Mouse (Mus musculus): Measurements from ENCODE around the gene Cmtr1. TPM values are rescaled to one million over a fixed set of nuclear protein-coding genes. Genes with fewer than 3 reads are reported as not detected.

Cmtr1 gene
- total and polyA plus RNA-seq, 3 experiments: 88.8 to 135 (median 105) TPM

DNA sequence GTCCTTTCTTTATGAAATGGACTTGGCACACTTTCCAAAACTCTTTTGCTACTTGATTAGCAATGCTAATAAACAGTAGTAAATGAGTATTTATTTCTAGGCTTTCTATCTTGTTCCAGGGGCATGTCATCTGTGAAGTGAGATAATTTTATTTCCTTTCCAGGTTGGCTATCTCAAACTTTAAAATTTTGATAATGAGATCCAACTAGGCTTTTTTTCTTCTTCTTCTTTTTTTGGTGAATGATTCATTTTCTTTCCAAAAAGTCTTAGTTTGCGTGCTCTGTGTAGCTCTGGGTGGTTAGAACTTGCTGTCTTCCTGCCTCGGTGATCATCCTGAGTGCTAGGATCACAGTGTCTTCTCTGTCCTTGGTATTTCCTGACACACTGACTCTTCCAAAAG is 32.4 kb downstream of the Cmtr1 start:
- TF ChIP-seq ZKSCAN1 (IDR thresholded peaks at IDR 0.05; ENCODE audit: borderline replicate concordance, low read depth, low read length) (no peak), JUND (conservative IDR thresholded peaks at IDR 0.05; ENCODE audit: low read depth, low read length) (no peak), EP300 (IDR thresholded peaks at IDR 0.05; ENCODE audit: low read length) (no peak), JUN (IDR thresholded peaks at IDR 0.05; ENCODE audit: insufficient read depth, low read depth, low read length) (no peak), USF1 (IDR thresholded peaks at IDR 0.05; ENCODE audit: low read depth, low read length) (no peak), NRF1 (IDR thresholded peaks at IDR 0.05; ENCODE audit: low read depth, low read length) (no peak), MEF2A (IDR thresholded peaks at IDR 0.05; ENCODE audit: borderline replicate concordance, low read depth, low read length) (no peak), USF2 (conservative IDR thresholded peaks at IDR 0.05; ENCODE audit: low read depth, low read length) (no peak), RCOR1 (conservative IDR thresholded peaks at IDR 0.05; ENCODE audit: low read depth, low read length) (no peak), TBP (conservative IDR thresholded peaks at IDR 0.05; ENCODE audit: low read depth, low read length) (no peak), MAFK (IDR thresholded peaks at IDR 0.05; ENCODE audit: insufficient replicate concordance, low read length) (no peak), ZC3H11A (IDR thresholded peaks at IDR 0.05; ENCODE audit: low read depth, low read length) (no peak), HCFC1 (IDR thresholded peaks at IDR 0.05; ENCODE audit: low read depth, low read length) (no peak), CHD1 (IDR thresholded peaks at IDR 0.05; ENCODE audit: low read depth, low read length) (no peak), KAT2A (IDR thresholded peaks at IDR 0.05; ENCODE audit: insufficient replicate concordance, low read length) (no peak), ETS1 (conservative IDR thresholded peaks at IDR 0.05; ENCODE audit: low read depth, low read length) (no peak), MAZ (IDR thresholded peaks at IDR 0.05; ENCODE audit: low read depth, low read length) (no peak), ZMIZ1 (IDR thresholded peaks at IDR 0.05; ENCODE audit: low read depth, low read length) (no peak), NELFE (IDR thresholded peaks at IDR 0.05; ENCODE audit: low read depth, low read length) (no peak)
- Histone ChIP-seq H3K9ac (ENCODE audit: insufficient read depth, low read depth) (no peak overlapping the region), H3K4me2 (ENCODE audit: insufficient read depth, low read depth, poor library complexity, severe bottlenecking) (no peak overlapping the region), H3K4me1 (ENCODE audit: control insufficient read depth in 1 of 2, insufficient read depth in 2 of 2) (peaks cover 5 to 47% of the 10 kb centered on the region in 2 experiments; a peak in 3 of 4 replicates), H3K79me2 (replicated peaks; ENCODE audit: control insufficient read depth, extremely low read depth, insufficient read depth, poor library complexity, severe bottlenecking) (no peaks in the 10 kb centered on the region), H3K27ac (ENCODE audit: insufficient read depth, low read depth) (no peak overlapping the region), H3K4me3 (replicated peaks in 1 of 3; ENCODE audit: low read depth in 2 of 3, low read length in 2 of 3, poor library complexity in 1 of 3) (no peak overlapping the region), H3K36me3 (replicated peaks in 1 of 2; ENCODE audit: control insufficient read depth in 1 of 2, insufficient read depth in 1 of 2, low read length in 1 of 2) (peaks cover 70 to 85% of the 10 kb centered on the region in 2 experiments), H3K27me3 (replicated peaks) (no peaks in the 10 kb centered on the region), H3K9me3 (replicated peaks; ENCODE audit: low read length) (peaks cover 7% of the 10 kb centered on the region)
- in situ Hi-C loops (cut with MboI; ENCODE audit: low pct_ligation_motif_present, low pct_unique_long_range_greater_than_20kb, low sequenced_read_pairs): no loop called here
- dilution Hi-C loops (cut with MboI; ENCODE audit: extremely low pct_ligation_motif_present, extremely low pct_unique_long_range_greater_than_20kb, low sequenced_read_pairs): no loop called here
- no peak for DNase-seq (ENCODE audit: extremely low read depth)

DNA sequence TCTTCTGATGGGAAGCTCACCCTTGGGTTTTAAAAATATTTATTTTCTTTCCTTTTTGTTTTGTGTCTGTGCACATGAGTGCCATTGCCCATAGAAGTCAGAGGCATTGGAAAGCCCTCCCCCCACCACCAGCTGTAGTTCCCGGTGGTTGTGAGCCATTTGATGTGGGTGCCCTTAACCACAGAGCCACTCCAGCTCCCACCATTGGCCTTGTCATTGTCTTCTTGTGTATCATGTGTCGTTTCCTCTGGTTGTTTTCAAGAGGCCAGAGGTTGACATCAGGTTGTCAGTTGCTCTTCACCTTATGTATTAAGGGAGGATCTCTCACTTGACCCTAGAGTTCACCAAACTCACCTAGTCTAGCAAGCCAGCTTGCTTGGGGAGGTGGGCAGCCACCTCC is 33.2 kb downstream of the Cmtr1 start:
- Histone ChIP-seq H3K4me2 (ENCODE audit: insufficient read depth, low read depth, poor library complexity, severe bottlenecking) (no peak overlapping the region), H3K9me3 (replicated peaks; ENCODE audit: low read length) (peaks cover 2% of the 10 kb centered on the region), H3K79me2 (replicated peaks; ENCODE audit: control insufficient read depth, extremely low read depth, insufficient read depth, poor library complexity, severe bottlenecking) (no peaks in the 10 kb centered on the region), H3K9ac (ENCODE audit: insufficient read depth, low read depth) (no peak overlapping the region), H3K27me3 (replicated peaks) (no peaks in the 10 kb centered on the region), H3K27ac (ENCODE audit: insufficient read depth, low read depth) (no peak overlapping the region), H3K36me3 (replicated peaks in 1 of 2; ENCODE audit: control insufficient read depth in 1 of 2, insufficient read depth in 1 of 2, low read length in 1 of 2) (peaks cover 73 to 85% of the 10 kb centered on the region in 2 experiments), H3K4me1 (ENCODE audit: control insufficient read depth in 1 of 2, insufficient read depth in 2 of 2) (peaks cover 8 to 53% of the 10 kb centered on the region in 2 experiments), H3K4me3 (replicated peaks in 1 of 3; ENCODE audit: low read depth in 2 of 3, low read length in 2 of 3, poor library complexity in 1 of 3) (no peak overlapping the region)
- TF ChIP-seq SIN3A (IDR thresholded peaks at IDR 0.05; ENCODE audit: low read length) (no peak), PAX5 (IDR thresholded peaks at IDR 0.05; ENCODE audit: low read length) (no peak), IRF4 (IDR thresholded peaks at IDR 0.05; ENCODE audit: low read depth, low read length) (no peak), EP300 (IDR thresholded peaks at IDR 0.05; ENCODE audit: low read length) (no peak), MAFK (IDR thresholded peaks at IDR 0.05; ENCODE audit: insufficient replicate concordance, low read length) (no peak), MAX (IDR thresholded peaks at IDR 0.05; ENCODE audit: low read length) (no peak), USF1 (IDR thresholded peaks at IDR 0.05; ENCODE audit: low read depth, low read length) (no peak)
- in situ Hi-C loops (cut with MboI; ENCODE audit: low pct_ligation_motif_present, low pct_unique_long_range_greater_than_20kb, low sequenced_read_pairs) (no loop called here), dilution Hi-C loops (cut with MboI; ENCODE audit: extremely low pct_ligation_motif_present, extremely low pct_unique_long_range_greater_than_20kb, low sequenced_read_pairs) (no loop called here)
- DNase-seq (ENCODE audit: extremely low read depth): no peak
